Mouse (Mus musculus): Measurements from ENCODE around the gene Ak1. TPM values are rescaled to one million over a fixed set of nuclear protein-coding genes. Genes with fewer than 3 reads are reported as not detected.

Gene Ak1
- total and polyA plus RNA-seq, 3 experiments, result 1.4 to 3.9 (median 1.5) TPM

GRCm38 (mm10) chr2:32578146-32579046 is 43.2 kb upstream of the Ak1 start:
- dilution Hi-C loops (cut with MboI; ENCODE audit: extremely low pct_ligation_motif_present, extremely low pct_unique_long_range_greater_than_20kb, low sequenced_read_pairs) (no loop called here), in situ Hi-C loops (cut with MboI; ENCODE audit: low pct_ligation_motif_present, low pct_unique_long_range_greater_than_20kb, low sequenced_read_pairs) (loop anchor here (5.0 kb wide), 1 partner anchor 34 kb away; no protein-coding TSS in a partner anchor)
- peaks cover 2 to 37% of the 10 kb centered on the region in 2 experiments for H3K36me3 ChIP-seq (replicated peaks in 1 of 2; ENCODE audit: control insufficient read depth in 1 of 2, insufficient read depth in 1 of 2, low read length in 1 of 2)
- H3K4me2 ChIP-seq (ENCODE audit: insufficient read depth, low read depth, poor library complexity, severe bottlenecking), result no peak overlapping the region
- peaks cover 5 to 21% of the 10 kb centered on the region in 2 experiments; a peak in 2 of 4 replicates for H3K4me1 ChIP-seq (ENCODE audit: control insufficient read depth in 1 of 2, insufficient read depth in 2 of 2)
- no peak overlapping the region for H3K27ac ChIP-seq (ENCODE audit: insufficient read depth, low read depth)
- TF ChIP-seq ZNF384 (IDR thresholded peaks at IDR 0.05; ENCODE audit: low read depth, low read length) (no peak), MAX (IDR thresholded peaks at IDR 0.05; ENCODE audit: low read length) (no peak), NRF1 (IDR thresholded peaks at IDR 0.05; ENCODE audit: low read depth, low read length) (no peak), NELFE (IDR thresholded peaks at IDR 0.05; ENCODE audit: low read depth, low read length) (no peak), RAD21 (IDR thresholded peaks at IDR 0.05; ENCODE audit: low read depth, low read length) (no peak), JUND (conservative IDR thresholded peaks at IDR 0.05; ENCODE audit: low read depth, low read length) (no peak), CHD1 (IDR thresholded peaks at IDR 0.05; ENCODE audit: low read depth, low read length) (no peak), ELF1 (IDR thresholded peaks at IDR 0.05; ENCODE audit: low read depth, low read length) (no peak), E2F4 (IDR thresholded peaks at IDR 0.05; ENCODE audit: insufficient replicate concordance, low read depth, low read length) (no peak), EP300 (IDR thresholded peaks at IDR 0.05; ENCODE audit: low read length) (no peak), TBP (conservative IDR thresholded peaks at IDR 0.05; ENCODE audit: low read depth, low read length) (no peak), ZC3H11A (IDR thresholded peaks at IDR 0.05; ENCODE audit: low read depth, low read length) (no peak), MYC (IDR thresholded peaks at IDR 0.05; ENCODE audit: low read depth, low read length) (no peak), RCOR1 (conservative IDR thresholded peaks at IDR 0.05; ENCODE audit: low read depth, low read length) (no peak), ZKSCAN1 (IDR thresholded peaks at IDR 0.05; ENCODE audit: borderline replicate concordance, low read depth, low read length) (no peak), POLR2A (IDR thresholded peaks at IDR 0.05; ENCODE audit: low read depth, low read length) (no peak)
- DNase-seq (ENCODE audit: extremely low read depth), result no peak
- no peaks in the 10 kb centered on the region for H3K79me2 ChIP-seq (replicated peaks; ENCODE audit: control insufficient read depth, extremely low read depth, insufficient read depth, poor library complexity, severe bottlenecking)
- H3K9me3 ChIP-seq (replicated peaks; ENCODE audit: low read length), result no peaks in the 10 kb centered on the region
- no peak overlapping the region for H3K9ac ChIP-seq (ENCODE audit: insufficient read depth, low read depth)
- H3K27me3 ChIP-seq (replicated peaks), result no peaks in the 10 kb centered on the region
- H3K4me3 ChIP-seq (replicated peaks in 1 of 3; ENCODE audit: low read depth in 2 of 3, low read length in 2 of 3, poor library complexity in 1 of 3), result no peak overlapping the region

GRCm38 (mm10) chr2:32581450-32582095 is 40.0 kb upstream of the Ak1 start:
- H3K27me3 ChIP-seq (replicated peaks), result no peaks in the 10 kb centered on the region
- DNase-seq (ENCODE audit: extremely low read depth), result no peak
- in situ Hi-C loops (cut with MboI; ENCODE audit: low pct_ligation_motif_present, low pct_unique_long_range_greater_than_20kb, low sequenced_read_pairs) (no loop called here), dilution Hi-C loops (cut with MboI; ENCODE audit: extremely low pct_ligation_motif_present, extremely low pct_unique_long_range_greater_than_20kb, low sequenced_read_pairs) (no loop called here)
- H3K4me1 ChIP-seq (ENCODE audit: control insufficient read depth in 1 of 2, insufficient read depth in 2 of 2), result peaks cover 9 to 16% of the 10 kb centered on the region in 2 experiments; a peak in 2 of 4 replicates
- H3K9ac ChIP-seq (ENCODE audit: insufficient read depth, low read depth), result no peak overlapping the region
- no peak overlapping the region for H3K4me3 ChIP-seq (replicated peaks in 1 of 3; ENCODE audit: low read depth in 2 of 3, low read length in 2 of 3, poor library complexity in 1 of 3)
- TF ChIP-seq TBP (conservative IDR thresholded peaks at IDR 0.05; ENCODE audit: low read depth, low read length) (no peak), CTCF (conservative IDR thresholded peaks at IDR 0.05 in 1 of 2, IDR thresholded peaks at IDR 0.05 in 1 of 2; ENCODE audit: low read depth in 2 of 2, low read length in 2 of 2) (0 out of 4 replicates have a peak, but pooled peaks have one; percentile 1 to 13), CHD2 (IDR thresholded peaks at IDR 0.05; ENCODE audit: low read length) (peak; percentile 54; the same call in 1 of the 2 replicates)
- H3K36me3 ChIP-seq (replicated peaks in 1 of 2; ENCODE audit: control insufficient read depth in 1 of 2, insufficient read depth in 1 of 2, low read length in 1 of 2), result peaks cover 0 to 9% of the 10 kb centered on the region in 2 experiments
- H3K9me3 ChIP-seq (replicated peaks; ENCODE audit: low read length), result no peaks in the 10 kb centered on the region
- H3K27ac ChIP-seq (ENCODE audit: insufficient read depth, low read depth), result no peak overlapping the region
- no peak overlapping the region for H3K4me2 ChIP-seq (ENCODE audit: insufficient read depth, low read depth, poor library complexity, severe bottlenecking)
- no peaks in the 10 kb centered on the region for H3K79me2 ChIP-seq (replicated peaks; ENCODE audit: control insufficient read depth, extremely low read depth, insufficient read depth, poor library complexity, severe bottlenecking)

All from CH12.LX (cell line).